Mouse (Mus musculus): ENCODE measurements at regions not wholly inside any gene's neighbourhood (a gene's known extent, or its start where the extent isn't known, plus 50 kb on each side); places are given as distances from the start of the nearest gene placed in this dataset.

- no peak for DNase-seq
Measured at GRCm38 (mm10) chr1:82068571-82068970, 164.3 kb upstream of the Gm9747 start.

- DNase-seq: no peak
Measured at GRCm38 (mm10) chr1:82070181-82071109, 162.5 kb upstream of the Gm9747 start.

DNA sequence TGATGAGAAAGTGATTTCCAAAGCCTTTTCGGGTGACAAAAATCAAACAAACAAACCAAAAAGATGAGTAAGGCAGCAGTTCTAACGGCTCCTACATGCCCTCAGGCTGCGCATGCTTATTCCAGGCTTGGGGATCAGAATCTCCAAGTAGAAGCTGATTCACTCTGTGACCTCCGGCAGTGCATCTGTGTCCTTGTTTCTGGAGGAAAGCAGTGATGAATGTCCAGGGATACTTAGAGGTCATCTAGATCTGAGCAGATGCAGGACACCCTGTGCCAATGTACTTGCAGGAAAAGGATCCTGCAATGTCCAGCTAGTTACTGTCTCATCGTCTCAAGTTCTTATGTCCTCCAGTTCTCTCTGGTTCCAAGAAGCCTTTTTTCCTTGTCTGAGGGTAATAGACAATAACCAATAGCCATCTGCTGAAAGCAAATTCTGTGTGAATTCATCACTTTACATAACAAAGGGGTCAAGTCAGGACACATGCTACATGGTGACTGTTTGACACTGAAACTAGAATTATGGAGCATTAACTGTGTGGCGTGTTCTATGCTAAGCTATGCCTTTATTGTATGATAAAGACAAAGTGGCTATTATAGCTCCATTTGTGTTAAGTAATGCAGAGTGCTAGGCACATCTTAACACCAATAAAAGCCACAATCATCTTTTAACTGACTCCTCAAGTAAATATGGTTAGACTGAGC is 143.6 kb upstream of the Gm9747 start:
- no peak for DNase-seq

DNA sequence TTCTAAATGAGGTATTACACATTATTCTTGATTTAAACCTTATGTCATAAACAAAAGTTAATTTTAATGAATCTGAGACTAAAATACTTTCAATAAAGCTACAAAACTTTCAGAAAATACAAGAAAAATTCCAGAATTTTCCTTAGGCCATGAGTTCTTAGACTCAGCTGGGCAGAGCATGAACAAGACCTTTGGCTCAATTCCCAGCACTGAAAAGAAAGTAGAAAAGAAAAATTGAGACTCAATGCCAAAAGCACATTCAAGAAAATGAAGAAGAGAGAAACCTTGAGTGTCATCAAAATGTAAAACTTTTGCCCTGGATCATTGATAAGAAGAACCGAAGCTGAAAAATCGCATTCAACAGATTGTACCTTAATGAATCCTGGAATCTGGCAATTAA is 137.8 kb upstream of the Gm9747 start:
- DNase-seq: no peak

DNA sequence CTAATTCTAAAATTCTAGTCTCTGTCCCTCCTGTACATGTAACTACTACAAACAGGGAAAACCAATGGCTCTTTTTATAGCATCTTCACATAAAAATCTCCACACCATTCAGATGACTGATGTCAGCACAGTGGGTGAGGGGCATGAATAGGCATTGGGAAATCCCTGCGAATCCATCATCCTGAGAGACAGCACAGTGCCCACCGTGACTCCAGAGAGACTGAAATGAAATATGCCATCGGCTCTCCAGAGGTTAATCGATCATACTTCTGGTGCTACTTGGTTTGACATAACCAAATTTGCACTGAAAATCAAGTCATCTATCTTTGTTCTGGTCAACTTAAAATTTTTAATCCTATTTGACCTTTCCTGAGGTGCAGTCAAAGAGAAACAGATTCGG is 126.2 kb upstream of the Gm9747 start:
- DNase-seq: no peak

DNA sequence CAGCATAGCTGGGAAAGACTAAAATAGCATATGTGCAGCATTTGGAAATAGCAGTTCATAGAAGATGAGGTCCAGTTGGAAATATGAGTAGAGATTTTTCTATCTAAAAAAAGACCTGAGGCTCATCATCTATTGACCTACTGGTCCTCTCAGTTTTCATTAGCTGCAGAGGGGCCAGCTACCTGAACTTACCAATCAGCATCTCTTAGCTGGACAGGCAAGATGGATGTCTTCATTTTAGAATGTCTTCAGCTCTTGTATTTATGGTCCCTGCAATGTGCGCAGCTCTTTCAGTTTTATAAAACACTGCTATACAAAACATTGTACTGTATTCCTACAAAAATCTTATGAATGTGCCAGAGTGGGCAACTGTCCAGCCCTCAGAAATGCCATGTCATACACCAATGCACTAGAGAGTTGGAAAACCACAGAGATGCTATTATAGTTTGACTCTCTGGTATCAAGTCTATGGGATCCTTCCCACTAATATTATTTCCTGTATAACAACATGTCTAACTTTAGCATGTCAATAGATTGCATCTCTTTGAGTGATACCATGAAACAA is 122.8 kb upstream of the Gm9747 start:
- DNase-seq: peak; percentile 4

GRCm38 (mm10) chr1:82112401-82112800 is 120.5 kb upstream of the Gm9747 start:
- no peak for DNase-seq

DNA sequence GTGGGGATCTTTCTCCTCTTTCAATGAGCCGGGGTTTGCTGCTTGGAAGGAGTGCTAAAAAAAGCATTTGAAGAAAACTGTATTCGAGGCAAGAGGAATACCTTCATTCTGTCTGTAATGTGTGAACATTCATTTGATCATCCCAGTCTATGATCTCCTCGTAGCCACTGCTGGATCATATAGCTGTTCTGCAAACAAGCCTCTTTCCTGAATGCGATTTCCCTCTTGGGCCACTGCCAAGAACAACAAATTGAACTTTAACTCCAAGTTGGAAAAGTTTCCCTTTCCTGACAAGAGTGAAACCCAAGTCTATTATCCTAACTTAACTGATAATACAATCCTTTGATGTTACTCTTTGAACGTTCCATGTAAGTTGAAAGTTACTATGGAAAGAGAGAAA is 108.4 kb upstream of the Gm9747 start:
- DNase-seq: peak; percentile 24

GRCm38 (mm10) chr1:82129700-82130275 is 103.1 kb upstream of the Gm9747 start:
- no peak for DNase-seq

DNA sequence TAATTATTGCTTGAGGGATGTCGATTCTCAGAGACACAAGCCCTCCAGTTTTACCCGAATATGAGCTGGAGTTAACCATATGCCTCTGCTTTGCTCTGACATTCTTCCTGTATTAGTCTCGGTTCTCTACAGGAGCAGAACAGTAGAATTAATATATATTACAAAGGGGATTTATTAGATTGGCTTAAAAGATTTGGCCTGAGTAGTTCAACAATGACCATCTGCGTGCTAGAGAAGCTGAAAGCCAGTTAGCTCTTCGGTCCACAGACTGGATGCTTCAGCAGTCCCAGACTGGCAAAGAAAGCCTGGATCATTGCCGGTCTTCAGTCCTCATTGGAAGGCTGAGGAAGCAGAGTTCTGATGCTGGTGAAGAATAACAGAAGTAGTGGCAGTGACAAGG is 100.4 kb upstream of the Gm9747 start:
- no peak for DNase-seq

DNA sequence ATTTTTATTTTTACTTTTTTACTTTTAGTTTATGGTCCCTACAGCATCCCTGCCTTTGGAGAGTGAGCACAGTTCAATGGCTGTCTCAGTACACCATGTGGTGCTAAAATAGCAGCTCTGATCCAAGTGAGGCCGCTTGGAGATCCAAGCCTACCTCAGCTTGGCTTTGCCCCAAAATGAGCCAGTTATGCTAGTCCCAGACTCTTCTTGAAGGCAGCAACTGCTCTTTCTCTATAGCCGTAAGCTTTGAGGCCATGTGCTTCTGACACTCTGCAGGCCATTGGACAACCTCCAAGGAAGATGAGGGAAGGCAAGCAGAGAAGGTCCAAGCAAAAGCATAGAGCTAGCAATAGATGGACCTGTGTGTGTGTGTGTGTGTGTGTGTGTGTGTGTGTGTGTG is 98.0 kb upstream of the Gm9747 start:
- DNase-seq: no peak

- no peak for DNase-seq
Measured at GRCm38 (mm10) chr1:82135761-82136331, 97.1 kb upstream of the Gm9747 start.

DNA sequence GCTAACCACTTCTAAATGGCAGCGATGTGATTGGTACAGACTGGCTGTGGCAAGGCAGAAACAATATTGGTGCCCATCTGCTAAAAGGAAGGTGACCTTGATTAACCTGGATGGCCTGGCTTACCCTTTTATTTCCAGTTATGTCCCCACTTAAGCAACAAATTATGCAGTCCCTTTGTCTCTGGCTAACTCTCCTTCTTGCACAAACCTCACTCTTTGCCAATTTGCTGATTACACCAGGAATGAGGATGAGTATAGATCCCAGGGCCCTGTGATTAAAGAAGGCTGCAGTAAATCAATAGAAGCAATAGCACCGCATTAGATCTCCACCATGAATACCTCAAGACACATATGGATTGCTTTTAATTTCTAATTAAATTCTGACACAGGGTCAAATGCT is 87.7 kb upstream of the Gm9747 start:
- DNase-seq: no peak

GRCm38 (mm10) chr1:82150219-82151128 is 82.4 kb upstream of the Gm9747 start:
- peak; percentile 84 for DNase-seq

GRCm38 (mm10) chr1:82155961-82156360 is 77.0 kb upstream of the Gm9747 start:
- DNase-seq: no peak

GRCm38 (mm10) chr1:82157013-82157412 is 75.9 kb upstream of the Gm9747 start:
- no peak for DNase-seq

- no peak for DNase-seq
Measured at GRCm38 (mm10) chr1:82158466-82158865, 74.4 kb upstream of the Gm9747 start.

DNA sequence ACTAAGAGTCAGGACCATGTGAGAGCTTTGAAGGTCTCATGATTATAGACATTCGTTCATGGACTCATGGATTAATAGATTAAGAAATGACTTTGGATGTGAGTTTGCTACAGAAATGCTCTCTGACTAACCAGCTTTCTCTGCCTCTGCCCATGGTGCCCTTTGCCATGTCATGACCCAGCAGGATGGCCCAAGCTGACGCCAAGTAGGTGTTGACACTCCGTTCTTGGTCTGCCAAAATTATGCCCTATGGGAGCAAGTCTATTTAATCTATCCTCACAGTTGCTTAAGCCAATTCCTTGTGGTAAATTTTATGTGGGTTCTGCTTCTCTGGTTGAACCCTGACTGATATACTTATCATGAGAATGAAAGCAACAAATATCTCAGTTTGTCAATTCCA is 73.7 kb upstream of the Gm9747 start:
- DNase-seq: no peak

DNA sequence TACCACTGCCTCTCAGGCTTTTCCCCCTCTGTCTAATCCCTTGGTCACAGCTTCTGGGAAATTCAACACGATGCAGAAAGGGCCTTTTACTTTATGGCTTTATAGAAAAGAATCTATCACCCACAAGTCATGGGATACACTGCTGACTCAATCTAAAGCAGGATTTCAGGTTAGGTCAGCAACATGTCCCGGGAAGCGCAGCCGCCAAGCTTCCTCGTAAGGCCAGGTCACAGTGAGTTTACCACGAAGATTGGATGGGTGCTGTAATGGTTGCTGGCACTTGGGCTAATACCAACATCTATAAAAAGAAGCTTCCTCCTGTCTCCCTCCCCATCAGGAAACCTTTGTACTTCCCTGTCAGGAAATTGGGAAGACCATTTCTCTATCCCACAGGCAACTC is 70.0 kb upstream of the Gm9747 start:
- DNase-seq: no peak

- no peak for DNase-seq
Measured at GRCm38 (mm10) chr1:82168158-82168557, 64.8 kb upstream of the Gm9747 start.

DNA sequence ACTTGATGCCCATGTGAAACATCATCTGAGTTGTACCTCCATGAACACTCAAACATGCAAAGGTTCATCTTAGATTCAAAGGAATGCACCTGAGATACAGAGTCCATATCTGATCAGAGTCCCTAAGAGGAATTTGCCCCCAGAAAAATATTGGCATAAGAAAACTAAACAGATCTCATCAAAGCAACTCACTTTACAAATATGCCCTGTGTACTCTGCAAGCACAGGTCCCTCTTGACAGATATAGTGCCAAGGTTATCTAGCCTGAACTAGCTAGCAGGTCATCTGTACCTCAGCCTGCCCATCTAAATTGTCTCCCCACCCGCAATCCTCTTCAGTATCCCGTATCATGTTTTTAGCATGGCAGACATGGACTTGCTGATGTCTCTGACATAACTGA is 64.0 kb upstream of the Gm9747 start:
- no peak for DNase-seq

GRCm38 (mm10) chr1:82180427-82180826 is 52.5 kb upstream of the Gm9747 start:
- DNase-seq: no peak

Measured in lung, postnatal 14 days (tissue).